Mouse (Mus musculus): ENCODE measurements at regions not wholly inside any gene's neighbourhood (a gene's known extent, or its start where the extent isn't known, plus 50 kb on each side); places are given as distances from the start of the nearest gene placed in this dataset.

- H3K27ac ChIP-seq: no peak overlapping the region
- 73% methylated on average over 1 of the region's 1 CpGs for WGBS
- no peaks in the 10 kb centered on the region for H3K4me1 ChIP-seq
- H3K4me3 ChIP-seq: no peak overlapping the region
- no peak for DNase-seq (ENCODE audit: extremely low spot score, low spot score)
- H3K27me3 ChIP-seq (ENCODE audit: poor library complexity, severe bottlenecking): no peaks in the 10 kb centered on the region
- no peaks in the 10 kb centered on the region for H3K36me3 ChIP-seq (replicated peaks)
- H3K9me3 ChIP-seq: no peaks in the 10 kb centered on the region
Observed at GRCm38 (mm10) chr11:48219157-48219556, 230.4 kb upstream of the Sgcd start.

GRCm38 (mm10) chr11:48216762-48217161 lies 228.0 kb upstream of the Sgcd start:
- 80% methylated on average over 2 of the region's 2 CpGs for WGBS
- no peaks in the 10 kb centered on the region for H3K9me3 ChIP-seq
- DNase-seq (ENCODE audit: extremely low spot score, low spot score): no peak
- no peak overlapping the region for H3K4me3 ChIP-seq
- no peaks in the 10 kb centered on the region for H3K36me3 ChIP-seq (replicated peaks)
- no peaks in the 10 kb centered on the region for H3K27me3 ChIP-seq (ENCODE audit: poor library complexity, severe bottlenecking)
- H3K27ac ChIP-seq: no peak overlapping the region
- no peaks in the 10 kb centered on the region for H3K4me1 ChIP-seq

GRCm38 (mm10) chr11:48186604-48187003 lies 197.8 kb upstream of the Sgcd start:
- Histone ChIP-seq H3K4me3 (no peak overlapping the region), H3K4me1 (no peaks in the 10 kb centered on the region), H3K27ac (no peak overlapping the region), H3K9me3 (no peaks in the 10 kb centered on the region), H3K27me3 (ENCODE audit: poor library complexity, severe bottlenecking) (no peaks in the 10 kb centered on the region), H3K36me3 (replicated peaks) (no peaks in the 10 kb centered on the region)
- no peak for DNase-seq (ENCODE audit: extremely low spot score, low spot score)
- 73% methylated on average over 4 of the region's 4 CpGs for WGBS

GRCm38 (mm10) chr11:48178943-48179342 lies 190.2 kb upstream of the Sgcd start:
- H3K27ac ChIP-seq: no peak overlapping the region
- H3K4me3 ChIP-seq: no peak overlapping the region
- no peaks in the 10 kb centered on the region for H3K27me3 ChIP-seq (ENCODE audit: poor library complexity, severe bottlenecking)
- no peaks in the 10 kb centered on the region for H3K4me1 ChIP-seq
- H3K36me3 ChIP-seq (replicated peaks): no peaks in the 10 kb centered on the region
- no peak for DNase-seq (ENCODE audit: extremely low spot score, low spot score)
- no peaks in the 10 kb centered on the region for H3K9me3 ChIP-seq

- H3K4me1 ChIP-seq: no peaks in the 10 kb centered on the region
- no peaks in the 10 kb centered on the region for H3K36me3 ChIP-seq (replicated peaks)
- no peak overlapping the region for H3K27ac ChIP-seq
- WGBS: 38% methylated on average over 3 of the region's 3 CpGs
- no peak for DNase-seq (ENCODE audit: extremely low spot score, low spot score)
- H3K27me3 ChIP-seq (ENCODE audit: poor library complexity, severe bottlenecking): no peaks in the 10 kb centered on the region
- no peaks in the 10 kb centered on the region for H3K9me3 ChIP-seq
- H3K4me3 ChIP-seq: no peak overlapping the region
Observed at GRCm38 (mm10) chr11:48178174-48178573, 189.4 kb upstream of the Sgcd start.

GRCm38 (mm10) chr11:48176451-48176850 lies 187.7 kb upstream of the Sgcd start:
- Histone ChIP-seq H3K4me1 (no peaks in the 10 kb centered on the region), H3K27me3 (ENCODE audit: poor library complexity, severe bottlenecking) (no peaks in the 10 kb centered on the region), H3K36me3 (replicated peaks) (no peaks in the 10 kb centered on the region), H3K9me3 (no peaks in the 10 kb centered on the region), H3K27ac (no peak overlapping the region), H3K4me3 (no peak overlapping the region)
- WGBS: 83% methylated on average over 4 of the region's 4 CpGs
- DNase-seq (ENCODE audit: extremely low spot score, low spot score): no peak

GRCm38 (mm10) chr11:48152219-48152618 lies 163.4 kb upstream of the Sgcd start:
- H3K4me3 ChIP-seq: no peak overlapping the region
- no peak overlapping the region for H3K27ac ChIP-seq
- H3K36me3 ChIP-seq (replicated peaks): no peaks in the 10 kb centered on the region
- H3K4me1 ChIP-seq: no peaks in the 10 kb centered on the region
- 94% methylated on average over 6 of the region's 6 CpGs for WGBS
- no peaks in the 10 kb centered on the region for H3K9me3 ChIP-seq
- no peaks in the 10 kb centered on the region for H3K27me3 ChIP-seq (ENCODE audit: poor library complexity, severe bottlenecking)
- DNase-seq (ENCODE audit: extremely low spot score, low spot score): no peak

GRCm38 (mm10) chr11:48133335-48133734 lies 144.6 kb upstream of the Sgcd start:
- no peaks in the 10 kb centered on the region for H3K27me3 ChIP-seq (ENCODE audit: poor library complexity, severe bottlenecking)
- no peak for DNase-seq (ENCODE audit: extremely low spot score, low spot score)
- H3K4me1 ChIP-seq: no peaks in the 10 kb centered on the region
- no peaks in the 10 kb centered on the region for H3K9me3 ChIP-seq
- no peaks in the 10 kb centered on the region for H3K36me3 ChIP-seq (replicated peaks)
- H3K27ac ChIP-seq: no peak overlapping the region
- no peak overlapping the region for H3K4me3 ChIP-seq

GRCm38 (mm10) chr11:48098063-48098462 lies 109.3 kb upstream of the Sgcd start:
- WGBS: 91% methylated on average over 3 of the region's 3 CpGs

GRCm38 (mm10) chr11:48097455-48097854 lies 108.7 kb upstream of the Sgcd start:
- peaks cover 2% of the 10 kb centered on the region for H3K4me1 ChIP-seq
- no peaks in the 10 kb centered on the region for H3K9me3 ChIP-seq
- no peak for DNase-seq (ENCODE audit: extremely low spot score, low spot score)
- WGBS: 95% methylated on average over 6 of the region's 6 CpGs
- H3K36me3 ChIP-seq (replicated peaks): no peaks in the 10 kb centered on the region
- H3K4me3 ChIP-seq: no peak overlapping the region
- no peak overlapping the region for H3K27ac ChIP-seq
- no peaks in the 10 kb centered on the region for H3K27me3 ChIP-seq (ENCODE audit: poor library complexity, severe bottlenecking)

More at GRCm38 (mm10) chr11:48098063-48098462, 109.3 kb upstream of the Sgcd start:
- H3K27ac ChIP-seq: no peak overlapping the region
- no peaks in the 10 kb centered on the region for H3K36me3 ChIP-seq (replicated peaks)
- no peak overlapping the region for H3K4me3 ChIP-seq
- peaks cover 6% of the 10 kb centered on the region for H3K4me1 ChIP-seq
- H3K9me3 ChIP-seq: no peaks in the 10 kb centered on the region
- H3K27me3 ChIP-seq (ENCODE audit: poor library complexity, severe bottlenecking): no peaks in the 10 kb centered on the region
- no peak for DNase-seq (ENCODE audit: extremely low spot score, low spot score)

GRCm38 (mm10) chr11:48067072-48067471 lies 78.3 kb upstream of the Sgcd start:
- H3K4me1 ChIP-seq: no peaks in the 10 kb centered on the region
- no peak for DNase-seq (ENCODE audit: extremely low spot score, low spot score)
- 89% methylated on average over 3 of the region's 3 CpGs for WGBS
- no peaks in the 10 kb centered on the region for H3K36me3 ChIP-seq (replicated peaks)
- H3K27me3 ChIP-seq (ENCODE audit: poor library complexity, severe bottlenecking): no peaks in the 10 kb centered on the region
- H3K4me3 ChIP-seq: no peak overlapping the region
- no peaks in the 10 kb centered on the region for H3K9me3 ChIP-seq
- no peak overlapping the region for H3K27ac ChIP-seq

GRCm38 (mm10) chr11:48063719-48064118 lies 75.0 kb upstream of the Sgcd start:
- no peak overlapping the region for H3K27ac ChIP-seq
- H3K27me3 ChIP-seq (ENCODE audit: poor library complexity, severe bottlenecking): no peaks in the 10 kb centered on the region
- no peaks in the 10 kb centered on the region for H3K9me3 ChIP-seq
- H3K4me1 ChIP-seq: no peaks in the 10 kb centered on the region
- WGBS: 85% methylated on average over 9 of the region's 9 CpGs
- no peaks in the 10 kb centered on the region for H3K36me3 ChIP-seq (replicated peaks)
- no peak for DNase-seq (ENCODE audit: extremely low spot score, low spot score)
- H3K4me3 ChIP-seq: no peak overlapping the region

- Histone ChIP-seq H3K4me3 (no peak overlapping the region), H3K4me1 (no peaks in the 10 kb centered on the region), H3K27me3 (ENCODE audit: poor library complexity, severe bottlenecking) (no peaks in the 10 kb centered on the region), H3K36me3 (replicated peaks) (no peaks in the 10 kb centered on the region), H3K9me3 (no peaks in the 10 kb centered on the region), H3K27ac (no peak overlapping the region)
- DNase-seq (ENCODE audit: extremely low spot score, low spot score): no peak
Observed at GRCm38 (mm10) chr11:48061501-48061900, 72.7 kb upstream of the Sgcd start.

GRCm38 (mm10) chr11:48051156-48051866 lies 62.5 kb upstream of the Sgcd start:
- WGBS: 88% methylated on average over 3 of the region's 3 CpGs

More at GRCm38 (mm10) chr11:48051156-48051866, 62.5 kb upstream of the Sgcd start:
- Histone ChIP-seq H3K4me1 (no peaks in the 10 kb centered on the region), H3K9me3 (no peaks in the 10 kb centered on the region), H3K36me3 (replicated peaks) (no peaks in the 10 kb centered on the region), H3K27me3 (ENCODE audit: poor library complexity, severe bottlenecking) (no peaks in the 10 kb centered on the region), H3K27ac (no peak overlapping the region), H3K4me3 (no peak overlapping the region)
- DNase-seq (ENCODE audit: extremely low spot score, low spot score): no peak
